Mouse (Mus musculus) embryonic facial prominence, embryonic 13.5 days (tissue): ENCODE measurements around the gene Phactr2. TPM values are rescaled to one million over a fixed set of nuclear protein-coding genes. Genes with fewer than 3 reads are reported as not detected.

Source experiments
- ATAC-seq: fragments of 200-750 bp; cut with Nextera tagmentation; 2 replicates; pipeline ENCODE4 v1.8.0; 2017; ENCODE audit warnings: low read depth; ENCODE audit not compliant: insufficient number of reproducible peaks, insufficient read depth, low FRiP score, low TSS enrichment
- H3K27ac ChIP-seq: fragments of 300-500 bp; sonication (generic); 2 replicates; pipeline ENCODE4 v1.5.1; 2015; ENCODE audit warnings: moderate library complexity, mild to moderate bottlenecking, inconsistent platforms
- H3K27me3 ChIP-seq: fragments of 300-500 bp; sonication (generic); 2 replicates; pipeline ENCODE4 v1.6.1; 2015; ENCODE audit warnings: mild to moderate bottlenecking, inconsistent platforms
- H3K36me3 ChIP-seq: fragments of 300-500 bp; sonication (generic); 2 replicates; pipeline ENCODE4 v1.6.1; 2015; ENCODE audit warnings: mild to moderate bottlenecking, inconsistent platforms
- H3K4me1 ChIP-seq: fragments of 300-500 bp; sonication (generic); 2 replicates; pipeline ENCODE4 v1.6.1; 2015; ENCODE audit warnings: inconsistent platforms
- H3K4me2 ChIP-seq: fragments of 300-500 bp; sonication (generic); 2 replicates; pipeline ENCODE4 v1.6.1; 2015; ENCODE audit warnings: moderate library complexity, mild to moderate bottlenecking, inconsistent platforms
- H3K4me3 ChIP-seq: fragments of 300-500 bp; sonication (generic); 2 replicates; pipeline ENCODE4 v1.5.1; 2015; ENCODE audit warnings: mild to moderate bottlenecking, inconsistent platforms
- H3K9ac ChIP-seq: fragments of 300-500 bp; sonication (generic); 2 replicates; pipeline ENCODE4 v1.6.1; 2015; ENCODE audit warnings: mild to moderate bottlenecking, inconsistent platforms
- H3K9me3 ChIP-seq: fragments of 300-500 bp; sonication (generic); 2 replicates; pipeline ENCODE4 v1.6.1; 2016; ENCODE audit warnings: inconsistent platforms
- WGBS: fragments of 180-500 bp; shearing (Covaris S2); methylation state at CpG from one replicate; pipeline ENCODE4 v1.1.7; 2015; ENCODE audit warnings: mixed read lengths; 5-methylcytosine and 5-hydroxymethylcytosine counted together
- polyA plus RNA-seq: library from polyadenylated mRNA; unstranded; fragments of >200 nt; fragmentation: Nextera tagmentation; extraction: Ambion mirVana; gene quantifications from 2 replicates; pipeline ENCODE4 v1.2.1, GENCODE M21; 2015

Phactr2 gene
- polyA plus RNA-seq, 1 experiment from 2014 or later: 22.9 TPM

GRCm38 (mm10) chr10:13323139-13323805 is 150.9 kb downstream of the Phactr2 start:
- peak overlapping the region; percentile 89 for H3K9ac ChIP-seq
- peak; percentile 66 for ATAC-seq
- H3K27me3 ChIP-seq: no peaks in the 10 kb centered on the region
- peak overlapping the region; percentile 65 for H3K4me3 ChIP-seq
- peak overlapping the region; percentile 76 for H3K4me2 ChIP-seq
- 15% methylated on average over 12 of the region's 12 CpGs for WGBS
- peaks cover 30% of the 10 kb centered on the region for H3K4me1 ChIP-seq
- H3K27ac ChIP-seq: peak overlapping the region; percentile 97
- no peaks in the 10 kb centered on the region for H3K9me3 ChIP-seq
- no peaks in the 10 kb centered on the region for H3K36me3 ChIP-seq

GRCm38 (mm10) chr10:13314999-13315398 is 159.2 kb downstream of the Phactr2 start:
- H3K4me3 ChIP-seq: no peak overlapping the region
- WGBS: 81% methylated on average over 5 of the region's 5 CpGs
- no peak overlapping the region for H3K9ac ChIP-seq
- no peaks in the 10 kb centered on the region for H3K27me3 ChIP-seq
- ATAC-seq: no peak
- no peak overlapping the region for H3K4me2 ChIP-seq
- no peaks in the 10 kb centered on the region for H3K9me3 ChIP-seq
- peaks cover 14% of the 10 kb centered on the region; the same call in 1 of the 2 replicates for H3K4me1 ChIP-seq
- H3K36me3 ChIP-seq: no peaks in the 10 kb centered on the region
- 0 out of 2 replicates have a peak overlapping the region, but pooled peaks have one; percentile 29 for H3K27ac ChIP-seq

DNA sequence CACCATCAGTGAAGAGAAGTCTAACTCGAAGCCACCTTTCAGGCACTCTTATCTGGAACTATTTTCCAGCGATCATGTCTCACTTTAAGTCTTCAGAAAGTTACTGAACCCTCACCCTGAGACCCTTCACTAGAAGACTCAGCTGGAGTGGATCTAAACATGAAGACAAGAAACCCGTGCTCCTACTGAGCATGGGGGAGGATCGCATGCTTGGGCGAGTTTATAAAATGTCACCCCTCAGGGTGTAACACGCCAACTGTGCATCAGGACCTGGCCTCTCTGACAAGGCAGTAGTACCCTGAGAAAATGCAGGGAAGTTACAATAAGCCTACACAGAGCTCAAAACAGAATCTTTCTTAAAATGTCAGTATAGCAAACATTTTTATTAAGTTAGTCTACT is 161.6 kb downstream of the Phactr2 start:
- H3K27me3 ChIP-seq: no peaks in the 10 kb centered on the region
- H3K9ac ChIP-seq: no peak overlapping the region
- H3K4me2 ChIP-seq: no peak overlapping the region
- 52% methylated on average over 6 of the region's 6 CpGs for WGBS
- H3K4me3 ChIP-seq: no peak overlapping the region
- 0 out of 2 replicates have a peak overlapping the region, but pooled peaks have one; percentile 69 for H3K27ac ChIP-seq
- no peak for ATAC-seq
- H3K36me3 ChIP-seq: 0 out of 2 replicates have a peak, but pooled peaks cover 3% of the 10 kb centered on the region
- no peaks in the 10 kb centered on the region for H3K9me3 ChIP-seq
- H3K4me1 ChIP-seq: peaks cover 14% of the 10 kb centered on the region; the same call in 1 of the 2 replicates

DNA sequence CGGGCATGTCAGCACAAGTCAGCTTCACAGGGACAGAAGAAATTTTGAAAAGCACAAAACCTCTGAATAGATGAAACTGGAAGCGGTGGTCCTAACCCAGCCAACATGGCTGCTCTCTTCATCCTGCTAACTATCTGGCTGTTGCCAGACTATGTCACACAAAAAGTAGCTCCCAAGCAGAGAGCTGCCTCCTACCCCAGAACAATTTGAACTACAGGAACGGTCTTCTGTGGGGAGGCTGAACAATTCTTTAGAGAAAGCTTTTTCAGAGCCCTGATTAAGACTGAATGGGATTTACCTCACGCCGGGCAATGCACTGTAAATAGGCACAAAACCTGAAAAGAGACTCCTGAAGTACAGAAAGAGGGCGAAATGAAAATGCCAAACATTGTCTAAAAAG is 162.6 kb downstream of the Phactr2 start:
- no peak overlapping the region for H3K4me2 ChIP-seq
- no peak overlapping the region for H3K4me3 ChIP-seq
- peak overlapping the region; percentile 69 for H3K27ac ChIP-seq
- WGBS: 68% methylated on average over 6 of the region's 6 CpGs
- no peak for ATAC-seq
- no peaks in the 10 kb centered on the region for H3K27me3 ChIP-seq
- H3K9ac ChIP-seq: no peak overlapping the region
- H3K4me1 ChIP-seq: peaks cover 14% of the 10 kb centered on the region; the same call in 1 of the 2 replicates
- H3K9me3 ChIP-seq: no peaks in the 10 kb centered on the region
- H3K36me3 ChIP-seq: 0 out of 2 replicates have a peak, but pooled peaks cover 3% of the 10 kb centered on the region

DNA sequence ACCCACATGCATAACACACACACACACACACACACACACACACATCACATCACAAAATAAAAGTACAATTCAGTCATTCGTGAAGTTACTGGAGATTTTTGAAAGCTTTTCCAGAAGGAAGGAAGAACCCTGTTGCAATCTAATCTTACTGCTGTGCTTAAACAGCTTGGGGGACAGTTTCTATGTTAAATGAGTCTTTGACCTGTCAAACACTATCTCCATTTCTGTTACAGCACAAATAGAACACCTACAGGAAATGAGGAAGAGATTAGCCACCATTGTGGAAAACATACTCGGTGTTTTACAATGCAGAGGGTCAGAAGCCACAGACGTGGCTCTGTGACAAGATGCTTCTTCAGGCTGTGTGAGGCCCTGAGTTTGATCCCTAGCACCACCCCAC is 164.1 kb downstream of the Phactr2 start:
- ATAC-seq: no peak
- WGBS: 79% methylated on average over 3 of the region's 3 CpGs
- no peaks in the 10 kb centered on the region for H3K9me3 ChIP-seq

DNA sequence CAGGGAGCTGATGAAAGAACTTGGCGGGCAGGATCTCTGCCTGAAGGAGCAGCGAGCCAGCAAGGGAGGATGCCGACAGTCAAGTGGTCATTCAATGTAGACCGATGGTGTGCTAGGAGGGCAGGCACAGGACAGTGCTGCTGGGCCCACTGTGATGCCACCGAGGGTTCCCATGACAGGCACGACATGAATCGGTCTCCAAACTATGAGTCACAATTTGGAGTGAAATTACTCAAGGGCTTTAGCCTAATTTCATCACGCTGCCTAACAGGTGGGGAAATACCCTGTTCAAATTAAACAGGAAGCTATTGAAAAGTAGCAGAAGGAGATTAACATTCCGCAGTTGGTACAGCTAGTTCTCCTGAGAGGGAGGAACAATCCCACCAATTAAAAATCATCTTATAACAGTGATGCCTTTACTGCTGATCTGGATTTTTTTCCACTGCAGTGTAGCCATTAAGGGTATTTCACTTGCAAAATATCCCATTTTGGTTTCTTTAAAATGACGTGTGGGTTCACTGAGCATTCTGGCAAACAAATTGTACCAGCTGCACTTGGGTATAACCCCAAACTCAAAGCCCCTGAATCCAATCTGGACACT is 169.5 kb downstream of the Phactr2 start:
- Histone ChIP-seq H3K9ac (no peak overlapping the region), H3K4me1 (peaks cover 14% of the 10 kb centered on the region), H3K4me2 (no peak overlapping the region), H3K36me3 (0 out of 2 replicates have a peak, but pooled peaks cover 3% of the 10 kb centered on the region), H3K27me3 (no peaks in the 10 kb centered on the region), H3K27ac (no peak overlapping the region), H3K9me3 (no peaks in the 10 kb centered on the region), H3K4me3 (no peak overlapping the region)
- no peak for ATAC-seq
- 78% methylated on average over 10 of the region's 10 CpGs for WGBS

More for the DNA sequence above, 164.1 kb downstream of the Phactr2 start:
- Histone ChIP-seq H3K4me2 (no peak overlapping the region), H3K36me3 (0 out of 2 replicates have a peak, but pooled peaks cover 3% of the 10 kb centered on the region), H3K9ac (no peak overlapping the region), H3K4me3 (no peak overlapping the region), H3K27ac (no peak overlapping the region), H3K4me1 (peaks cover 18% of the 10 kb centered on the region; the same call in 1 of the 2 replicates), H3K27me3 (no peaks in the 10 kb centered on the region)

- Histone ChIP-seq H3K9ac (no peak overlapping the region), H3K4me3 (no peak overlapping the region), H3K27ac (no peak overlapping the region), H3K4me1 (peaks cover 14% of the 10 kb centered on the region), H3K4me2 (no peak overlapping the region), H3K9me3 (no peaks in the 10 kb centered on the region), H3K27me3 (no peaks in the 10 kb centered on the region), H3K36me3 (0 out of 2 replicates have a peak, but pooled peaks cover 3% of the 10 kb centered on the region)
- 71% methylated on average over 13 of the region's 13 CpGs for WGBS
- no peak for ATAC-seq
Measured at GRCm38 (mm10) chr10:13303271-13304265, 170.6 kb downstream of the Phactr2 start.

- H3K9ac ChIP-seq: no peak overlapping the region
- H3K4me3 ChIP-seq: no peak overlapping the region
- WGBS: 85% methylated on average over 6 of the region's 6 CpGs
- no peaks in the 10 kb centered on the region for H3K9me3 ChIP-seq
- H3K4me2 ChIP-seq: no peak overlapping the region
- peaks cover 14% of the 10 kb centered on the region for H3K4me1 ChIP-seq
- ATAC-seq: no peak
- H3K27ac ChIP-seq: no peak overlapping the region
- no peaks in the 10 kb centered on the region for H3K36me3 ChIP-seq
- no peaks in the 10 kb centered on the region for H3K27me3 ChIP-seq
Measured at GRCm38 (mm10) chr10:13300601-13301000, 173.6 kb downstream of the Phactr2 start.

- no peak overlapping the region for H3K4me3 ChIP-seq
- peaks cover 11% of the 10 kb centered on the region for H3K4me1 ChIP-seq
- 74% methylated on average over 6 of the region's 6 CpGs for WGBS
- H3K4me2 ChIP-seq: no peak overlapping the region
- no peak for ATAC-seq
- H3K27ac ChIP-seq: no peak overlapping the region
- no peaks in the 10 kb centered on the region for H3K36me3 ChIP-seq
- no peaks in the 10 kb centered on the region for H3K9me3 ChIP-seq
- no peaks in the 10 kb centered on the region for H3K27me3 ChIP-seq
- H3K9ac ChIP-seq: no peak overlapping the region
Measured at GRCm38 (mm10) chr10:13300196-13300595, 174.0 kb downstream of the Phactr2 start.

- no peaks in the 10 kb centered on the region for H3K4me1 ChIP-seq
- no peaks in the 10 kb centered on the region for H3K27me3 ChIP-seq
- H3K4me2 ChIP-seq: no peak overlapping the region
- no peaks in the 10 kb centered on the region for H3K36me3 ChIP-seq
- no peak overlapping the region for H3K9ac ChIP-seq
- H3K4me3 ChIP-seq: no peak overlapping the region
- WGBS: 83% methylated on average over 2 of the region's 2 CpGs
- no peak overlapping the region for H3K27ac ChIP-seq
- H3K9me3 ChIP-seq: no peaks in the 10 kb centered on the region
- ATAC-seq: no peak
Measured at GRCm38 (mm10) chr10:13294886-13295285, 179.3 kb downstream of the Phactr2 start.

GRCm38 (mm10) chr10:13292026-13292425 is 182.2 kb downstream of the Phactr2 start:
- Histone ChIP-seq H3K27me3 (no peaks in the 10 kb centered on the region), H3K4me1 (0 out of 2 replicates have a peak, but pooled peaks cover 4% of the 10 kb centered on the region), H3K4me3 (no peak overlapping the region), H3K27ac (no peak overlapping the region), H3K9ac (no peak overlapping the region), H3K9me3 (no peaks in the 10 kb centered on the region), H3K4me2 (no peak overlapping the region), H3K36me3 (no peaks in the 10 kb centered on the region)
- ATAC-seq: no peak
- WGBS: 77% methylated on average over 2 of the region's 2 CpGs
